Mouse (Mus musculus) CD4-positive, CD25-positive, alpha-beta regulatory T cell, adult 4 months (primary cell): ENCODE measurements around the gene Lamp2. TPM values are rescaled to one million over a fixed set of nuclear protein-coding genes. Genes with fewer than 3 reads are reported as not detected.
"Not testable (repeated sequence)": the region's sequence is repeated elsewhere in the genome, so short reads cannot be mapped to it uniquely, and the experiment has no call there.

Source experiments
- ATAC-seq: one replicate; pipeline ENCODE4 v1.8.0; 2017
- polyA plus RNA-seq, 2 experiments: library from polyadenylated mRNA; unstranded; fragments of 100-300 nt; shearing (Covaris generic); gene quantifications; one replicate each; pipeline ENCODE4 v1.2.1; 2017

The Lamp2 gene
- polyA plus RNA-seq = 10 to 100 TPM; 59.0 to 68.8 TPM

DNA sequence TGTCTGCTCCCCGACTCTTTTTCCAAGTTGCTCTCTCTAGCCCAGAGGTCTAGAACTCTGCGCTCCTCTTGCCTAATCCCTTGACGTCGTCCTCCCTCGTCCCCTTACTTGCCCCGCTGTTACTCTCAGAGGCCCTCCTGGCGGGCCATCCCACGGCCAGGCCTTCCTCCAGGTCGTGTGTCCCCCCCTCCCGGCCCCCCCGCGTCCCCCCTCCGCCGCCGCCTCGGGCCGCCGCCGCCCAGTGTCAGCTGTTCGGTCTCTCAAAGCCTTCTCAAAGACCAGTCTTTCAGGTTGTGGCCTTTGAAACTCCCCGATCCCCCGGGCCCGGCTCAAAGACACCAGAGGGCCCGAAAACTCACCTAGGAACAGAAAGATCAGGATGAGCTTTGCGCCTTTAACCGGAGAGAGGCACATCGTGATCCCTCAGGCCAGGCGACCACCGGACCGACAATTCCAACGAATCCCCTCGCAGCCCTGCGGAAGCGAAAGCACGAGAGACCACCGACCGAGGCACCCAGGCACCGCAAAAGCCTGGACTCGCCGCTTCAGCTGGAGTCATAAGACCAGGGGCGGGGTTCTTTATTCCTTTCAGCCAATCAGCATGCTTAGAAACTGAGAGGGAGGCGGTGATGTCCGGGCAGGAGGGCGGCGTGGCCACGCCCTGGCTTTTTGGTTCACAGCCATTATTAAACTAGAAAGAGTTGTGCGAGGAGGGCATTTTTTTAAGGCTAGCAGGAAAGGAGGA is at the start of gene Lamp2:
Gene Lamp2, minus strand, starts transcription at position 565 of the 745 bp plus-strand sequence.
- peak; percentile 96 for ATAC-seq

DNA sequence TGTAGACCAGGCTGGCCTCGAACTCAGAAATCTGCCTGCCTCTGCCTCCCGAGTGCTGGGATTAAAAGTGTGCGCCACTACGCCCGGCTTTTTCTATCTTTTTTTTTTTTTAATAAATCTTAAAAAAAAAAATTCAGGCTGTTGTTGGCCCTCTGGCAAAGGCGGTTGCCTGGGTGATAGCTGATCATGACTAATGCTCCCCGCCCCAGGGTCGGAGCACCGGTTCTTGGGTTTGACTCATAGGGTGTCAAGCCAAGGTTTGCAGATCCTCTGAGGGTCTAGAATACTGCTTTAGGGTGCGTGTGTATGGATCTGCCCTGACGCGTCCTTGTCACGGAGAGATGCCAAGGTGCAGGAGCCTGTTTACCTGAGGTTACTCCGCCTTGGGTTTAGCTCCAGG is 48.6 kb upstream of the Lamp2 start:
- ATAC-seq = no peak

DNA sequence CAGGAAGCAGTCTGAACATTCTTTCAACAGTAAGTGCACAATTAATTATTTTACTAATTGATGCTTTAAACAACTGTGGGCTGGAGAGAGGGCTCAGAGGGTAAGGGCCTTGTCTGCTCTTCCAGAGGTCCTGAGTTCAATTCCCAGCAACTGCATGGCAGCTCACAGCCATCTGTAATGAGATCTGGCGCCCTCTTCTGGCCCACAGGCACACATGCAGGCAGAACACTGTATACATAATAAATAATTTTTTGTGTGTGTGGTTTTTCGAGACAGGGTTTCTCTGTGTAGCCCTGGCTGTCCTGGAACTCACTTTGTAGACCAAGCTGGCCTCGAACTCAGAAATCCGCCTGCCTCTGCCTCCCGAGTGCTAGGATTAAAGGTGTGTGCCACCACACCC is 45.9 kb upstream of the Lamp2 start:
- ATAC-seq = not testable (repeated sequence)

DNA sequence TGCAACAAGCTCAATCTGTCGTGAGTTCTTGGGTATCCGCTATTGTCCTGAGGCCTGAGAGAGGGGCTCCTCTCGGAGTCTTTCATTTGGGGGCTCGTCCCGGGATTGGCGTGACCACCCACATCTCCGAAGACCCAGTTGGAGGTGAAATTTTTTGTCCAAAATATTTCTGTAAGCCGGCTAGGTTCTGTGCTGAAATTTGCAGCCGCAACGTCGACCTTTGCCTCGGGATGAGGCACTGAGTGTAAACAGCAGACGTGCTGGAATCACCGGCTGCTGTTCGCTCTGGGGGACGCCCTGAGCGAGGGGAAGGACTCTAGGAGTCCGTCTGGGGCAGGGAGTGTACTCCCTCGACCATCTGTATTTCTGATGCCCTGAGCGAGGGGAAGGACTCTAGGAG is 29.2 kb upstream of the Lamp2 start:
- not testable (repeated sequence) for ATAC-seq

DNA sequence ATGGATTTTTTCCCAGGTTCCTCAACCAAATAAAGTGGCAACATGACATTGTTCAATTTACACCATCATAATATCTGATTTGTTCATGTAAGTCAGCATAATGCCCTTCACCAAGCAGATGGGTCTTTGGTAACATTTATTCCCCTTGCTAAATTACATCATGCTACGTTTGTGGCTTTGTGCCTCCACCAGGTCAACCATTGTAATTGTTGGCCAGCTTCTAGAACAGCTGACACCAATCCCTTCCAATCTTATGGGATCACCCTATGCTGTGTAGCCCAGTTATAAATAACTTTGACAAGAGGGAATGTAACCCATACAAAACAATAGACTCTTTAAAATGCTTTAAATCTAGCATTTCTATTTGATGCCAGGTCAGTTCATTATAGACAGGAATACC is 22.3 kb upstream of the Lamp2 start:
- ATAC-seq = no peak

DNA sequence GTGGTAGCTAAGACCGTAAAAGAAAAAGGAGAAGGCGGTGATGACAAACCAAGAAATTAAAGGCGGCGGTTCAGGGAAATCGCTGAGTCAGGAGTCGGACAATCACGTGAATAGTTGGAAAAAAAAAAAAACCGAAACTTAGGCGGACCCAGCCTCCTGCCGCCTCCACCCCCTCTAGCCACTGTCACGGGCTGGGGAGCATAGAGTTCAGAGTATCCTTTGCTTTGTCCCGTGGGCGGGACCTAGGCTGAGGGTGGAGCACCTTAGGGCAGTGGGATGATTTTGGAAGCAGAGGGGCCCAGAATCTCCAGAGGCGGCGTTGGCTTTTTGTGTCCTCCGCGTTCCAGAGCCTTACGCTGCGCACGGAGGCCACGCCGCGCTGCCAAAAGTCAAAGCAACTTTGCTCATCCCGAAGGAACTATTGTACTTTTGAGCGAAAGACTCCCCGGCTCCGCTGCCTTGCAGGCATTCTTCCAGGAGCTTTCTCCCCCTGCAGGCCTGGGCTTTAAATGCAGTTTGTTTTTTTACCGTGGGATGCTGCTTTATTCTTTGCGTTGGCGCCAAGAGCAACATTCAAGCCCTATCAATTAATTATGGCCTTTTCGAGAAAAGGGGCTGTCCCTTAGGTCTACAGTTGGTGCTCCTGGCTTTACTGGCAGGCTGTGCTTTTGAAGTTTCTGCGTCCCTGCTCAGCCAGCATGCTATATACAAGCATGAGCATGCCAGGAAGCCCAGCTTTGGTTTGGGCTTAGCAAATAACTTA is 17.5 kb upstream of the Lamp2 start:
- ATAC-seq = peak; percentile 81

DNA sequence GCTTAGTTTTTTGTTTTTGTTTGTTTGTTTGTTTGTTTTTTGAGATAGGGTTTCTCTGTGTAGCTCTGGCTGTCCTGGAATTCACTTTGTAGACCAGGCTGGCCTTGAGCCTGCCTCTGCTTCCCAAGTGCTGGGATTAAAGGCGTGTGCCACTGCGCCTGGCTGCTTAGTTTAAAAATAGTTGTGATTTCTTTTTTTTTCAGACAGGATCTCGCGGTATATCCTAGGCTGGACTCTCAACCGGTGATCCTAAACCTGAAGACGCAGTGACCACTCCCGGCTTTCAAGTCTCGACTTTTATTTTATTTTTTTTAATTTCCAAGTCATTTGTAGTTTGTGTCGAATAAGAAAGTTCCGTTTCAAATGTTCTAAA is 16.9 kb upstream of the Lamp2 start:
- no peak for ATAC-seq

DNA sequence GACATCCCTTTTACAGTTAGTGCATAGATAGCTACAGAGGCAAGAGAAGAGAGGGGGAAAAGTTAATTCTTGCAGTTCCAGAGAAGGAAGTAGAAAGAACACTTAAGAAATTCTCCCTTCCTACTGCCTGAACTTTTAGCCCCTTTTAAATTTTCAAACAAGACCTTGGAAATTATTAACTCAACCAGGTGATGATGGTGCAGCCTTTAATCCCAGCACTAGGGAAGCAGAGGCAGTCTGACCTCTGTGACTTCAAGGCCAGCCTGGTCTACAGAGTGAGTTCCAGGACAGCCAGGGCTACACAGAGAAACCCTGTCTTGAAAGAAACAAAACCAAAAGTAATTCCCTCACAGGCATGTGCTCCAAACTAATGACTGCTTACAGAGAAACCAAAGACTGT is 10.0 kb upstream of the Lamp2 start:
- no peak for ATAC-seq

DNA sequence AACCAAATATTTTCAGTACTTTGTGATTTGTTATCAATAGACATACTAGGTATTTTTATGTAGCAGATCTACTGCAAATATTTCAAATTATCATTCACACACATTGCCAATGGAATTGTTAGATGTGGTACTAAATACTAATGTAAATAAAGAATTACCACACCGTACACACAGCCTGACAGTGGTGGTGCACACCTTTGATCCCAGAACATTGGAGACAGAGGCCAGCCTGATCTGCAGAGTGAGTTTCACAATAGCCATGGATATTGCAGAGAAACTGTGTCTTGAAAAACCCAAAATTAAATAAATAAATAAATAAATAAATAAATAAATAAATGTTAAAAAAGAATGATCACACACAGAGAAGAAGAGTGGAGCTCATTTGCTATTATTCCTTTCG is 6.9 kb upstream of the Lamp2 start:
- ATAC-seq = no peak

DNA sequence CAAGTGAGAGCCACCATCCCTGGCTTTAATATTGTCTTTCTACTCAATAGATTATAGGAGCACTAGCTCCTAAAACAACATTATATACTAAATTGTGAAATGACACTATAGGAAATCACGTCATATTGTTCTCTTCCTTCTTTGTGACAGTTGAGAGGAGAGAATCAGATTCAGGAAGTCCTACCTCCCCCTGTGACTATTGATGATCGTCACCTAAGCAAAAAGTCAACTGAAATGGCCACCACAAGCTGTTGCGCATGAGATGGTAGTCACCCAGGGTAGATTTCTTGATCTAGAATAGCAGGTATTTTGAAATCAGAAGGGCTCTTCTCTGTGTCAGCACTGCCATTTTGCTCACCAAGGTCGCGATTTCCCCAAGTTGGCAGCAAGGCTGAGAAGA is 5.8 kb upstream of the Lamp2 start:
- no peak for ATAC-seq

DNA sequence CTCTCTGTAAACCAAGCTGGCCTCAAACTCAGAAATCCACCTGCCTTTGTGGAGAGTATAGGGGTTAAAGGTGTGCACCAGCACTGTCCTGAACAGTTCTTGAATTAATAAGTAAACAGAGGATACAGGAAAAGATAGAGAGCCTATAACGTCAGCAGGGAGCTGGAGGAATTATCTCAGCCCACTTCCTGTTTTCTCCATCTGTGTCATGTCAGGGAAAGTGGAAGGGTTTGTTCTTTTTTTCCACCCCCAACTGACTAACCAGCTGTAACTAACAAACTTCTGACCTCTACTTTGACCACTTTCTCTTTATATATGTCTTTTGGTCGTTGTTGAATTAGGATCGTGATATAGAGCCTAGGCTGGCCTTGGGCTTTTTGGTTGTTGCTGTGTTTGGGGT is 4.6 kb upstream of the Lamp2 start:
- ATAC-seq = peak; percentile 35

DNA sequence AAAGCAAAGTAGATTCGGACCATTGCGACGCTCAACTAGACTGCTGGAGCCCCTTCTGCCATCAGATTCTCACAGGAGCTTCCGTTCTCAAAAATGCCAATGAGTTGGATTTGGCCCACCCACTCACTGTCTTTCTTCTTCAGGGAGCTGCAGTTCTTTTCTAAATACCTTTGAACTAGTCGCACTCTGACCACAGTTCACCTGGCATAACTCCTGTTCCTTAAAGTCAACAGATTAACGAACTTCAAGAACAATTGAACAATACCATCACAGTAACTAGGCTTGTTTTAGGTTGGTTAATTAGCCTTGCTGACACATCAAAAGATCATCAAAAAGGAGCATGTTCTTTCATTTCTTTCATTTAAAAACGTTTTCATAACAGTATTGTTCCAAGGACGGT is 2.8 kb upstream of the Lamp2 start:
- no peak for ATAC-seq

DNA sequence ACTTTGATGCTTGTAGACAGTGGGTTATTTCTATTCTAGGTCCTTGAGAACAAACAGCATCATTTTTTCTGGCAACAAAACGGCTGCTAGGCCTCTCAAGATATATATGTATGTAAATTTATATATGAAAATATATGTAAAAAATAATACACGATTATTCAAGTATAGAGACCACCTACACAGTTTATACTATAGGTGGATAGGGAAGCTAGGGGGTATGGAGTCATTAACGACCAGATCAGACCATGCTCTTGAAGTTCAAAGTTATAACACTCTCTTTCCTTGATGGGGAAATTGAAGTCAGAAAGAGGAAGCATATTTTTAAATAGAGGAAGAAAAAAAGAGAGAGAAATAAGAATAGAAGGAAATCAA is 367 bp upstream of the Lamp2 start:
- ATAC-seq = no peak

DNA sequence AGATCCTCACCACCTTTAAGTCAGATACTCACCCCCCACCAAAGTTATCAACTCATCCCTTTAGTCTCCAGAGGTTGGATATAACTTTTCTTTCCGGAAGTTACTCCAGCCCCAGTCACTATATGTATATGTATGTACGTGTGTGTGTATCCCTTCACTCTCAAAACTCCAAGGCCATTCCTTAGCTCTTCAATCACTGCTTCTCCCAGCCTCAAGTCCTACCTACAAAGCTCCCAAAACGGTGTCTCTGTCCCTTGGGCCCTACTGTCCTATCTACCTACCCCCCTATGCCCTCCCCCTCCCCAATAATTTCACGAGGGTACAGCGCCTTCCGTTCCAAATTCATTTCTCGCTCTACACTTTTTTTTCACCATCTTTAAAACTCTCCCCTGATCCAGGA is 780 bp downstream of the Lamp2 start:
- ATAC-seq = no peak

DNA sequence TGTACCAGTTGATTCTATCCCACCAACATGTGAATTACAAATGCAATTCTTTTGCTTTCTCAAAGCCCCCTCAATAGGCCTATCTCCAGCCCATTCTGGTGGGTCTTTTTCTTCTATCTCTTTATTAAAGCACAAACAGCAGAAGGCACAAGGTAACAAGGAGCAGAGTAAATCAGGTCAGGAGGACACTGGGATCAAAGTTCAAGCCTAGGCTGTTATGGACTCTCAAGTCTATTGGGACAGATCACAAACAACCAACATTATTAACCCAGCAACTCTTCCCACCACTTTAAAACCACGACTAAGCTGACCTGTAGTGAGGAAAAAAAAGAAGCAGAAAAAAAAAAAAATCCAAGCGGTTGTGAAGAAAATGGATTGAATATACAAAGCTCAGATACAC is 1.4 kb downstream of the Lamp2 start:
- no peak for ATAC-seq

DNA sequence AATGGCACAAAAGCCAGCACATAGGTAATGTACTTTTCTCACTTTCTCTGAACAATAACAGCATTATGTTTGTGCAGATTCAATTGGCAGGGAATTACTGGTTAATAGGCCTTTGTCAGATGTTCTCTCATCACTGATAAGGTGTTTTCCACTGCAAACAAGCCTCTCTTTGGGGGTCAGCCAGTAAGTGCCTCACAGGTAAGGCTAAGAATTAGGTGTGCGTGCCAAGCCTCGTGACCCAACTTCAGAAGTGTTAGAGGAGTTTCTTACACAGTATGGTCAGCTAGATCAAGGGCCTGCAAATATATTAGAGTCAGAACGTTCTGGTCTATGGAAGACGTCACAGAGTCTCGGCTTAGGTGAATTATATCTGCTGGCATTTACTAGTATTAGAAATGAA is 2.3 kb downstream of the Lamp2 start:
- ATAC-seq = no peak

DNA sequence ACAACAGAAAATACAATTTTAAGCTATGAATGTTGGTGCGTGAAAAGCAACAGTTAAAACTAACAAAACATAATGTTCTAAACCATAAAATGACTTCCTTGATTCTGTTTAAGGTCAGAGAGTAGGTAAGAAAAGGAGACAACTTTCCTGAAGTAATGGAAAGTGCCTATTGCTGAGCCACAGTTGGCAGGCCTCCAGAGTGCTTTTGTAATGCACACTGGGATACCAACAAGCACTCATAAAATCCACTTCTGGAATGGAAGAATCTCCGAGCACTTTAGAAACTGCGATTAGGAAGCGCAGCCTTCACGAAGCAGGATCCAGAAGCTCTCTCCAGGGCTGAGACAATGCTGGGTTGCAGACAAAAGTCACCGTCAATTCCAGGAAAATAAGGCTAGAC is 5.8 kb downstream of the Lamp2 start:
- no peak for ATAC-seq

DNA sequence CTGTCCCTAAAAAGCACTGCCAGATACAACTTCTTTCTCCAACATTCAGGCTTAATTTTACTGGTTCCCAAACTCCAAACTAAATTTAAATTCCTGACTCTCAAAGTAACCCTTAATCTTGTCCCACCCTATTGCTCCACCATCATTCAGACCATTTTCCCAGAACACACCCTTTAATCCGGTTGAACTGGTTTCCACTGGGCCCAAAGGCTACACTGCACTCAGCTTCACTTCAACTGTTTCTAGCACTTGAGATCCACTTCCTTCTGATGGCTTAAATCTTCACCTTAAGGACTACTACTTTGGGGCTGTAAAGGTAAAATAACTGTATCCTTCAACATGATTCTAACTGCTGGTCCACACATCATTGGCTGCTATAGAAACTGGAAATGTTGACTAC is 10.5 kb downstream of the Lamp2 start:
- no peak for ATAC-seq

DNA sequence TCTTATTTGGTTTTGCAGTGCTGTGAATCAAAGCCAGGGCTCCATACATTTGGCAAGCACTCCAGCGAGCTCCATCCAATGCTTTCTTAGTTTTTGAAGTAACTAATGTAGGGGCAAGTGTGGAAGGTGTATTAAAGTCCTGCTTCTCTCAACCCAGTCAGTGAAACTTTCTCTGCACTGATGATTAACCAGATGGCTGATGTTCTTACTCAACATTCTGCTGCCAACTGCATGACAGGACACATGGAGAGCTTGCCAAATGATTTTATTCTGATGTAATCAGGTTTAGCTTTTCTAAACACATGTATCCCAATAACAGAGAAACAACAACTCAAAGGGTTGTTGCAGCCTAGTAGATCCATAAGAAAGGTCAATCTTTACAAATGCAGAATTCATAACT is 13.8 kb downstream of the Lamp2 start:
- no peak for ATAC-seq

DNA sequence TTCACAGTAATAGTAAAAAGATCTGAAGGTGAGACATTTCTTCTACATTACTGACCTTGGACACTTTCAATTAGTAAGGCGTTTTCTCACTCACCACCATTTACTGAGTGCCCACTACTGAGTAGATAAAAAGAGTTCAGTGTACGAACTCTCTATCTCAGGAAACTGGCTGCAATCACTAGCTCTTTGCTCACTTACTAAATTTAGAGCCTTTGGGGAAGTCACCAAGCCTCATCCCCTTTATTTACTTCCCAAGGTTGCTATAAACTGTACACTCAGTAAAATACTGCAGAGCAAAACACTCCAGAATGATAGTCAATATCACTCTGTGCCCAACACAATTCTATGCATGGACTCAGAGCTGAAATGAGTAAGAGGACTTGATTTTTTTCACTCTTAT is 16.6 kb downstream of the Lamp2 start:
- ATAC-seq = no peak

DNA sequence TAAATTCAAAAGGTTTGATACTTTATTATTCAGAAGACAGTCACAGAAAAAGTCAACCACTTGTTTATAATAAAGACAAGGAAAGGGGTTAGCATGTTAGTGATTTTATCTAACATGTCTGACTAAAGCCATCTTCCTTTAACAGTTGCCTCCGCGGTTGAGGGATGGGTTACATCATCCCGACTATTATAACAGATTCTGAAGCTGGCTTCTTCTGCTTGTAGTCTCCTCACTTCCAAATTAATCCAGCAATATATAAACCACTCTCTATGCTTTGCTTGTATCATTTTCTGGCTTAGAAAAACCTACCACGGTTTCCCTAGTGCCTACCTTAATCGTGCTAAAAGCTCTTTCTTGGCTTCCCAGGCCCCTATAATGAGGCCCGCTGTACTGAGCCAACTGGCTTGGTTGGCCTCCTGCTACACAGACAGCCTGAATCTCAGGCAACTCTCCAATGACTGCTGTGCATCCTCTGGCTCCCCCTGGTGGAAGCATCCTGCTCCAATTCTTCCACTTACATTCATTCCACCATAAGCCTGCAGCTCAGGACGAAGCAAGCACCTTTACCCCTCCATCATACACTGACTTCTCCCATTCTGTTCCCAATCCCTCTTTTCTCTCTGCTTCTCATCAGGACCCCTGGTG is 18.0 kb downstream of the Lamp2 start:
- ATAC-seq = peak; percentile 74

DNA sequence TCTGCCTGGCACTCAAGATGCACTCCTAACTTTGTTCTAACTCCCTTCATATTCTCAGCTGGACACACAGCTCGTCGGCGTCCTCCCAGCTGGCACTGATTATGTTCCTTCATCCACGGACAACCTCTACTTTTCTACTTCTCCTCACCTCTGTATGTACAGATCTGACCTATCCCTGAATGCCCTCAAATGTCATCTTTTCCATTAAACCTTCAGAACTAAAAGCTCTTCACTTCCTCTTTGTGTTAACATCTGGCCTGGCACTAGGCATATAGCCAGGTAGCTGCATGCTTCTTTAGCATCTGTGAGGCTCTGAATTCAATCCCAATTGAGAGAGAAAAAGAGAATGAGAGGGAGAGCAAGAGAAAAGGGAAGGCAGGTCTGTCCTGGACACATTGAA is 26.8 kb downstream of the Lamp2 start:
- ATAC-seq = no peak

DNA sequence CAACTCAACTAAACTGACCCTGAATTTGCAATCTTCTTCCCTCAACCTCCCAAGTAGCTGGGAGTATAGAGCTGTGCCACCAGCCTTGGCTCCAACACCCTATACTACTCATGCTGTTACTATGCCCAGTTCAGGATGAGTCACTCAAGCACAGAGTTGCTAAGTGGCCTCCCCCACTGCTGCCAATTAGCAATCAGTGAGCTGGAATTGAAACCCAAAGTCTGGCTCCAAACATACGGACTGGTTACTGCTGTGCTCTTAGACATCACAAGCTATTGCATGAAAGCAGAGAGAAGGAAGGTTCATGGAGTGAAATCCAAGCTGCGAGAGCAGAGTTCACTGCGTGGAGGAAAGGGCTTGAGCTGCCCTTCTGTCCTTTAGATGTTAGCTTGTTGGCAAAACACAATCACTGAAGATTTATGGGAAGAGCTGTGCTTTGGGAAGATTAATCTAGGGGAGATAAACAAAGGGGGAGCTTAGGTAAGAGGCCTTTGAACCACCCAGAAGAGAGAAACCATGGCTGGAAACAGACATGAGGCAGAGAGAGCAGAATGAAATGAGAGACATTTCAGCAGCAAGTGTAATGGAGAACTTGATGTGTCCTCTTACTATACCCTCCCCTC is 27.3 kb downstream of the Lamp2 start:
- ATAC-seq = no peak

DNA sequence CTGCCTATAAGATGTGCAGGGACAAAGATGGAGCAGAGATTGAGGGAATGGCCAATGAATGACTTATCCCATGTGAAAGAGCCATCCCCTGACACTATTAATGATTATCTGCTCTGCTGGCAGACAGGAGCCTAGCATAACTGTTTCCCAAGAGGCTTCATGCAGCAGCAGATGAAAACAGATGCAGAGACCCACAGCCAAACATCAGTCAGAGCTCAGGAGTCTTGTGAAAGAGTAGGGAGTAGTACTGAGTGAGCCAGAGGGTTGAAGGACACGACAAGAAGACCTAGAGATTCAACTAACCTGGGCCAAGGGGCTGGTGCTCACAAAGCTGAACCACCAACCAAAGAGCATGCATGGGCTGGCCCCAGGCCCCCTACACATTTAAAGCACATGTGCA is 30.2 kb downstream of the Lamp2 start:
- ATAC-seq = no peak
